Mouse (Mus musculus): Measurements from ENCODE around the gene Chuk. TPM values are rescaled to one million over a fixed set of nuclear protein-coding genes. Genes with fewer than 3 reads are reported as not detected.

Gene Chuk
- polyA plus RNA-seq (2016; fragmentation: Nextera tagmentation; extraction: Ambion mirVana) = 30.5 and 30.8 TPM in 2 replicates

GRCm38 (mm10) chr19:44106831-44107660, at the start of gene Chuk:
Chuk (minus strand) TSS chr19:44107480.
- Histone ChIP-seq H3K9ac (peak within 1 kb of the TSS; percentile 99), H3K4me3 (peak within 1 kb of the TSS; percentile 99), H3K4me1 (peaks cover 36% of the 10 kb centered on the region), H3K27me3 (replicated peaks) (no peaks in the 10 kb centered on the region), H3K27ac (peak within 1 kb of the TSS; percentile 81), H3K4me2 (peak within 1 kb of the TSS; percentile 86), H3K9me3 (replicated peaks) (no peaks in the 10 kb centered on the region), H3K36me3 (peaks cover 42% of the 10 kb centered on the region)
- WGBS (ENCODE audit: insufficient replicate concordance) = 1% methylated on average over 66 of the region's 67 CpGs
- ATAC-seq = peak; percentile 99

- H3K27me3 ChIP-seq (replicated peaks) = peaks cover 59% of the 10 kb centered on the region
- no peaks in the 10 kb centered on the region for H3K4me1 ChIP-seq
- no peaks in the 10 kb centered on the region for H3K9me3 ChIP-seq (replicated peaks)
- H3K4me3 ChIP-seq = no peak overlapping the region
- no peak overlapping the region for H3K9ac ChIP-seq
- no peaks in the 10 kb centered on the region for H3K36me3 ChIP-seq
- H3K4me2 ChIP-seq = no peak overlapping the region
- no peak for ATAC-seq
- H3K27ac ChIP-seq = no peak overlapping the region
- 78% methylated on average over 10 of the region's 10 CpGs for WGBS (ENCODE audit: insufficient replicate concordance)
These were observed 49.7 kb upstream of the Chuk start for GRCm38 (mm10) chr19:44157005-44157404.

GRCm38 (mm10) chr19:44153781-44154180, 46.5 kb upstream of the Chuk start:
- Histone ChIP-seq H3K4me2 (no peak overlapping the region), H3K9me3 (replicated peaks) (no peaks in the 10 kb centered on the region), H3K9ac (no peak overlapping the region), H3K27me3 (replicated peaks) (peaks cover 56% of the 10 kb centered on the region), H3K4me1 (no peaks in the 10 kb centered on the region), H3K4me3 (no peak overlapping the region), H3K27ac (no peak overlapping the region), H3K36me3 (no peaks in the 10 kb centered on the region)
- no peak for ATAC-seq
- 55% methylated on average over 5 of the region's 5 CpGs for WGBS (ENCODE audit: insufficient replicate concordance)

GRCm38 (mm10) chr19:44148991-44149390, 41.7 kb upstream of the Chuk start:
- no peak overlapping the region for H3K27ac ChIP-seq
- H3K4me3 ChIP-seq = no peak overlapping the region
- H3K4me2 ChIP-seq = no peak overlapping the region
- H3K36me3 ChIP-seq = peaks cover 5% of the 10 kb centered on the region
- no peak for ATAC-seq
- no peaks in the 10 kb centered on the region for H3K9me3 ChIP-seq (replicated peaks)
- H3K4me1 ChIP-seq = peaks cover 22% of the 10 kb centered on the region
- peaks cover 21% of the 10 kb centered on the region for H3K27me3 ChIP-seq (replicated peaks)
- H3K9ac ChIP-seq = no peak overlapping the region
- WGBS (ENCODE audit: insufficient replicate concordance) = 49% methylated on average over 2 of the region's 2 CpGs

- no peak for ATAC-seq
- no peak overlapping the region for H3K4me2 ChIP-seq
- WGBS (ENCODE audit: insufficient replicate concordance) = 23% methylated on average over 2 of the region's 2 CpGs
- no peaks in the 10 kb centered on the region for H3K9me3 ChIP-seq (replicated peaks)
- no peak overlapping the region for H3K9ac ChIP-seq
- H3K4me1 ChIP-seq = peaks cover 22% of the 10 kb centered on the region
- H3K27me3 ChIP-seq (replicated peaks) = peaks cover 21% of the 10 kb centered on the region
- no peak overlapping the region for H3K27ac ChIP-seq
- H3K36me3 ChIP-seq = peaks cover 11% of the 10 kb centered on the region
- H3K4me3 ChIP-seq = no peak overlapping the region
These were observed 41.1 kb upstream of the Chuk start for GRCm38 (mm10) chr19:44148345-44148744.

GRCm38 (mm10) chr19:44146951-44147350, 39.7 kb upstream of the Chuk start:
- Histone ChIP-seq H3K4me1 (peaks cover 22% of the 10 kb centered on the region), H3K36me3 (peaks cover 25% of the 10 kb centered on the region), H3K9me3 (replicated peaks) (no peaks in the 10 kb centered on the region), H3K27me3 (replicated peaks) (peaks cover 10% of the 10 kb centered on the region), H3K4me2 (peak overlapping the region; percentile 90), H3K4me3 (no peak overlapping the region), H3K9ac (no peak overlapping the region), H3K27ac (no peak overlapping the region)
- ATAC-seq = no peak
- WGBS (ENCODE audit: insufficient replicate concordance) = 90% methylated on average over 8 of the region's 8 CpGs

GRCm38 (mm10) chr19:44146568-44146879, 39.2 kb upstream of the Chuk start:
- ATAC-seq = peak; percentile 53; the same call in 1 of the 2 replicates
- Histone ChIP-seq H3K4me3 (peak overlapping the region; percentile 78), H3K36me3 (peaks cover 29% of the 10 kb centered on the region), H3K27me3 (replicated peaks) (peaks cover 8% of the 10 kb centered on the region), H3K9ac (peak overlapping the region; percentile 76; the same call in 1 of the 2 replicates), H3K27ac (no peak overlapping the region), H3K9me3 (replicated peaks) (no peaks in the 10 kb centered on the region), H3K4me2 (peak overlapping the region; percentile 90), H3K4me1 (peaks cover 22% of the 10 kb centered on the region)
- WGBS (ENCODE audit: insufficient replicate concordance) = 59% methylated on average over 9 of the region's 9 CpGs

GRCm38 (mm10) chr19:44145702-44146567, 38.7 kb upstream of the Chuk start, which contains the start of gene Bloc1s2:
Bloc1s2 (minus strand) TSS chr19:44146446.
- Histone ChIP-seq H3K27me3 (replicated peaks) (peaks cover 8% of the 10 kb centered on the region), H3K36me3 (peaks cover 35% of the 10 kb centered on the region), H3K4me1 (peaks cover 22% of the 10 kb centered on the region), H3K27ac (0 out of 2 replicates have a peak within 1 kb of the TSS, but pooled peaks have one; percentile 25), H3K9me3 (replicated peaks) (no peaks in the 10 kb centered on the region), H3K4me2 (peak within 1 kb of the TSS; percentile 90), H3K9ac (peak within 1 kb of the TSS; percentile 76), H3K4me3 (peak within 1 kb of the TSS; percentile 78)
- ATAC-seq = peak; percentile 93
- 5% methylated on average over 46 of the region's 46 CpGs for WGBS (ENCODE audit: insufficient replicate concordance)

- H3K27ac ChIP-seq = no peak overlapping the region
- no peak for ATAC-seq
- H3K4me2 ChIP-seq = no peak overlapping the region
- H3K36me3 ChIP-seq = peaks cover 47% of the 10 kb centered on the region
- no peak overlapping the region for H3K4me3 ChIP-seq
- peaks cover 5% of the 10 kb centered on the region; the same call in 1 of the 2 replicates for H3K27me3 ChIP-seq (replicated peaks)
- no peak overlapping the region for H3K9ac ChIP-seq
- H3K4me1 ChIP-seq = peaks cover 22% of the 10 kb centered on the region
- 39% methylated on average over 9 of the region's 9 CpGs for WGBS (ENCODE audit: insufficient replicate concordance)
- no peaks in the 10 kb centered on the region for H3K9me3 ChIP-seq (replicated peaks)
These were observed 37.1 kb upstream of the Chuk start for GRCm38 (mm10) chr19:44144366-44144765.

GRCm38 (mm10) chr19:44135960-44136485, 28.7 kb upstream of the Chuk start:
- WGBS (ENCODE audit: insufficient replicate concordance) = 17% methylated on average over 7 of the region's 7 CpGs
- H3K4me1 ChIP-seq = peaks cover 25% of the 10 kb centered on the region
- H3K9ac ChIP-seq = peak overlapping the region; percentile 43; the same call in 1 of the 2 replicates
- no peaks in the 10 kb centered on the region for H3K27me3 ChIP-seq (replicated peaks)
- H3K4me2 ChIP-seq = peak overlapping the region; percentile 76
- H3K36me3 ChIP-seq = peaks cover 44% of the 10 kb centered on the region
- H3K4me3 ChIP-seq = peak overlapping the region; percentile 73
- no peaks in the 10 kb centered on the region for H3K9me3 ChIP-seq (replicated peaks)
- ATAC-seq = 0 out of 2 replicates have a peak, but pooled peaks have one; percentile 25
- no peak overlapping the region for H3K27ac ChIP-seq

- H3K27ac ChIP-seq = peak within 1 kb of the TSS; percentile 82
- H3K27me3 ChIP-seq (replicated peaks) = no peaks in the 10 kb centered on the region
- peak; percentile 86 for ATAC-seq
- H3K9me3 ChIP-seq (replicated peaks) = no peaks in the 10 kb centered on the region
- WGBS (ENCODE audit: insufficient replicate concordance) = under 1% methylated on average over 45 of the region's 45 CpGs
- H3K9ac ChIP-seq = peak within 1 kb of the TSS; percentile 74
- peaks cover 46% of the 10 kb centered on the region for H3K36me3 ChIP-seq
- peak within 1 kb of the TSS; percentile 73 for H3K4me3 ChIP-seq
- peak within 1 kb of the TSS; percentile 76 for H3K4me2 ChIP-seq
- peaks cover 25% of the 10 kb centered on the region for H3K4me1 ChIP-seq
These were observed 28.0 kb upstream of the Chuk start, which contains the start of gene Cwf19l1 for GRCm38 (mm10) chr19:44135072-44135959. Cwf19l1 (minus strand) TSS chr19:44135876.

Measured in liver, embryonic 12.5 days (tissue).